Mouse (Mus musculus) CH12.LX (cell line): Measurements from ENCODE around the gene Trim60. TPM values are rescaled to one million over a fixed set of nuclear protein-coding genes. Genes with fewer than 3 reads are reported as not detected.

Experiments used
- polyA plus RNA-seq: library from polyadenylated mRNA; unstranded; fragments of >175 nt; gene quantifications from 2 replicates; pipeline ENCODE4 v1.2.1, GENCODE M21; 2012; ENCODE audit warnings: low read depth; ENCODE audit not compliant: insufficient read length
- total RNA-seq, 2 experiments: library from RNA; depleted of rRNA; stranded (reverse); fragments of 300-350 nt in 1 of 2; fragments of >200 nt in 1 of 2; gene quantifications; 2 replicates each; pipeline ENCODE4 v1.2.3; 2012 to 2014

Gene Trim60
- total and polyA plus RNA-seq, 3 experiments: not detected

Other genes starting within 250 kb of the Trim60 start
- 11.5 and 12.3 TPM in 2 replicates for gene Klhl2, start 168.6 kb downstream of the Trim60 start, total RNA-seq (2012; rRNA removed)
- 10.8 and 11.8 TPM in 2 replicates for gene Klhl2, start 168.6 kb downstream of the Trim60 start, total RNA-seq (2014; rRNA removed)
- gene Klhl2, start 168.6 kb downstream of the Trim60 start, polyA plus RNA-seq: 9.3 and 11.0 TPM in 2 replicates
- 17.2 and 20.6 TPM in 2 replicates for gene Tmem192, start 71.4 kb downstream of the Trim60 start, total RNA-seq (2012; rRNA removed)
- 15.7 and 19.5 TPM in 2 replicates for gene Tmem192, start 71.4 kb downstream of the Trim60 start, total RNA-seq (2014; rRNA removed)
- gene Tmem192, start 71.4 kb downstream of the Trim60 start, polyA plus RNA-seq: 69.7 and 72.1 TPM in 2 replicates
- not detected in 2 replicates for gene Trim75, start 30.8 kb downstream of the Trim60 start, total RNA-seq (2012; rRNA removed)
- gene Trim75, start 30.8 kb downstream of the Trim60 start, total RNA-seq (2014; rRNA removed): not detected in 2 replicates
- gene Trim75, start 30.8 kb downstream of the Trim60 start, polyA plus RNA-seq: 0.07 TPM in 1 of 2 replicates, not detected in the other
- gene Trim61, start 61 bp downstream of the Trim60 start, total RNA-seq (2012; rRNA removed): not detected in 2 replicates
- not detected in 2 replicates for gene Trim61, start 61 bp downstream of the Trim60 start, total RNA-seq (2014; rRNA removed)
- gene Trim61, start 61 bp downstream of the Trim60 start, polyA plus RNA-seq: not detected in 2 replicates
- not detected in 2 replicates for gene Apela, start 18.8 kb upstream of the Trim60 start, total RNA-seq (2012; rRNA removed)
- gene Apela, start 18.8 kb upstream of the Trim60 start, total RNA-seq (2014; rRNA removed): not detected in 2 replicates
- gene Apela, start 18.8 kb upstream of the Trim60 start, polyA plus RNA-seq: not detected in 2 replicates
- not detected in 2 replicates for gene Gm10663, start 56.4 kb upstream of the Trim60 start, total RNA-seq (2012; rRNA removed)
- not detected in 2 replicates for gene Gm10663, start 56.4 kb upstream of the Trim60 start, total RNA-seq (2014; rRNA removed)
- not detected in 2 replicates for gene Gm10663, start 56.4 kb upstream of the Trim60 start, polyA plus RNA-seq
- not detected in 2 replicates for gene BC030870, start 111.0 kb upstream of the Trim60 start, total RNA-seq (2012; rRNA removed)
- not detected in 2 replicates for gene BC030870, start 111.0 kb upstream of the Trim60 start, total RNA-seq (2014; rRNA removed)
- gene BC030870, start 111.0 kb upstream of the Trim60 start, polyA plus RNA-seq: not detected in 2 replicates